Mouse (Mus musculus): ENCODE data around the gene Mccc1. TPM values are rescaled to one million over a fixed set of nuclear protein-coding genes. Genes with fewer than 3 reads are reported as not detected.

The Mccc1 gene
- polyA plus RNA-seq (2012; rRNA removed; ENCODE audit: low replicate concordance): 5.9 and 7.7 TPM in 2 replicates

GRCm38 (mm10) chr3:36000275-36001239, at the start of gene Mccc1:
Gene Mccc1 (minus strand): TSS chr3:36000678.

DNA sequence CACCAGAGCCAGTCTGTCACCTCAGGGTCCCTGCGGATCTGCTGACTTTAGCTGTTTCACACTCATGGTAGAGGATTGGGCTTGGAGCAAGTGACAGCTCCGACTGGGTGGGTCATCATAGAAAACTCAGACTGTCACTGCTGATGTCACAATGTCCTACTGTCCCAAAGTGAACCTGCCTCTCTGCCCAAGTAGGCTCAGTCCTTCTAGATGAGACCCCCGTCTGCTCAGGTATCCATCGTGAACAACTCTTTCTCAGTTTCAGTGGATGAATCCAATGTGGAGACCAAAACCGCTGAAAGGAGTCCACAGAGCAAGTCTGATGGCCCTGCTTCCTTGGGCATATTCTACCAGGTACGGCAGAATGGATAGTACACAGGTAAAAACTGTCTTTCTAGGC, 63.1 kb downstream of the Mccc1 start, which contains the start of gene Dcun1d1:
Gene Dcun1d1 (minus strand): TSS at position 101 of the 400 bp plus-strand sequence.

Other genes with a start within 250 kb of the Mccc1 start
- gene Atp11b, start 246.6 kb downstream of the Mccc1 start, polyA plus RNA-seq (2012; rRNA removed; ENCODE audit: low replicate concordance): 6.7 and 14.1 TPM in 2 replicates
- 0.50 and 2.1 TPM in 2 replicates for gene Dcun1d1, start 63.2 kb downstream of the Mccc1 start, polyA plus RNA-seq (2012; rRNA removed; ENCODE audit: low replicate concordance)
- gene Ccdc144b, start 52.9 kb upstream of the Mccc1 start, polyA plus RNA-seq (2012; rRNA removed; ENCODE audit: low replicate concordance): not detected in 2 replicates
- gene Acad9, start 65.3 kb upstream of the Mccc1 start, polyA plus RNA-seq (2012; rRNA removed; ENCODE audit: low replicate concordance): 2.5 and 7.3 TPM in 2 replicates
- gene D3Ertd254e, start 150.3 kb upstream of the Mccc1 start, polyA plus RNA-seq (2012; rRNA removed; ENCODE audit: low replicate concordance): 0.07 and 0.22 TPM in 2 replicates
- not detected in 2 replicates for gene Qrfpr, start 221.6 kb upstream of the Mccc1 start, polyA plus RNA-seq (2012; rRNA removed; ENCODE audit: low replicate concordance)